Mouse (Mus musculus): ENCODE results near the gene Nsun4.

Gene Nsun4

DNA sequence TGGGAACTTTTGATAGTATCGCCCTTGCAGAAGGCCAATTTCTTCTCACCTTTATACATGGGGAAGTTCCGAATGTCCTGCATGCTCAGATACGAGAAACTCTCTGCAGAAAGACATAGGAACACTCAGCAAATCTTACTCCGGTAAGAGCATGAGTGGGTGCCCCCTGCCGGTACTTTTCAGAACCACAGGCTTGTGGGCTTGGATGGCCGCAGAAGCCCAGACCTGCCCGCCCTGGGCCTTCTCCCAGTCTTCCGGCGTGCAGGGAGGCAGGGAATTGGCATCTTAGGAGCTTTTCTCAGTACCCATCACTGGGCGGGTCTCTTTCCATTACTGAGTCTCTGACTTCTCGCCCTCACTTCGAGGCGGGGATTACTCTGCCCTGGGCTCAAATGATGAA, 69.6 kb downstream of the Nsun4 start:
- peak; percentile 80 for DNase-seq (ENCODE audit: low spot score)

Data from ovary, postnatal 14 days (tissue).